Mouse (Mus musculus) erythroid progenitor cell, adult 5-6 weeks (primary cell): ENCODE measurements at regions not wholly inside any gene's neighbourhood (a gene's known extent, or its start where the extent isn't known, plus 50 kb on each side); places are given as distances from the start of the nearest gene placed in this dataset.

ENCODE experiments used
- ATAC-seq: replicated peaks from 2 replicates; pipeline ENCODE4 v1.8.0; 2016; ENCODE audit warnings: moderate number of reproducible peaks, mild to moderate bottlenecking, moderate TSS enrichment, inconsistent platforms; ENCODE audit not compliant: poor library complexity, low FRiP score, severe bottlenecking

- ATAC-seq, result no peak
Observed at GRCm38 (mm10) chr5:111789904-111790303, 56.2 kb downstream of the Gm26897 start.

GRCm38 (mm10) chr5:111790527-111790926 lies 56.8 kb downstream of the Gm26897 start:
- ATAC-seq, result no peak

DNA sequence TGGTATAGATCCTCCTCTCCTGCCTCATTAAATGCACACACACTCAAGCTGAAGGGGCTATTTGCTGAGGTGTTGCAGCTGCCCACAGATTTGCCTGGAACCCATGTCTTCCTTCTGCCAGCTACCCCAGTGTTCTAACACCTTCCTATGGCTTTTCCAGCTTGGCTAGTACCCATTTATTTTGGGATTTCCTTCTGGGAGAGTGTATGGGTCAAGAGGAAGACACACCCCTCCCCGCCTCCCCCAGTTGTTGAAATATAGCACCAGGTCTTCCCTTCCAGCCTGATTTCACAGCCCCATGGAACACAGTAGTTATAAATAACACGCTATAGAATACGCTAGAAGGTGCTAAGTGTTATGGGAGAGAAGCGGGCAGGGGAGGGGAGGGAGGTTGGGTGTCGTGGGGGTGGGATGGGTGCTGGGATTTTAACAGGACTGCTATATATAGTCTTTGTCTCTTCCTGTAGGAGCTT lies 57.4 kb downstream of the Gm26897 start:
- ATAC-seq, result no peak

GRCm38 (mm10) chr5:111792746-111793145 lies 59.0 kb downstream of the Gm26897 start:
- ATAC-seq, result no peak

DNA sequence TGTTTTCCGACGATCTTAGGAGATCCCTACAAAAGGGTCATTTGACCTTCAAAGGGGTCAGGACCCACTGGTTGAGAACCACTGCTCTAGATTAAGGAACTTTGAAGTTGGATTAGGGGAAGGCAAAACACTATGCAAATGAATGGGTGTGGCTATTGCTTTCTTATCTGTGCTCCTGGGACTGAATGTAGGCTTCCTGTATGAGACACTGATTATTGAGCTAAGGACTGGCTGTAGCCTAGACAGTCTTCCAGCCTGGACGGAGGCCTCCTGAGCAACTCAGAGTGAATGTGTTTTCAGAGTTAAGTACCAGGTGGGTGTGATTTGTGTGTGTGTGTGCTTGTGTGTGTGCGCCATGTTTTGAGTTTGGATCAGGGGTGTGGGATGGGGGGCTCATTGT lies 59.5 kb downstream of the Gm26897 start:
- ATAC-seq, result no peak

DNA sequence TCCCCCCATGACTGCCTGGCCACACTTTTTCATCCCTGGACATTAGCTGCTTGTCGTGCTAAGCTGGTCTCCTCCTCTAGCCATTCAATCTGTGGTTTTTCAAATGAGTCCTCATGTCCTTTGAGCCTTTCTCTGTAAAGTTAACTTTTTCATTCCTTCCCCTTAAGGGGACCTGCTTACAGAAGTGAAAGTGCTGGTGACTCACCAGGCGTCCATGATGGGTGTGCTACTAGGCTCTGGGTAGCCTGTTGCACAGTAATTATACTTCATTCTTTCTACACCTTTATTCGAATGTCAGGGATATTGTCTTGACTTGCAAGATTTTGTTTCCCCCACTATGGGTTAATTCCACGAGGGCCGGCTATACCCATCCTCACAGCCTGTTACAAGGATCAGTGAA lies 63.2 kb downstream of the Gm26897 start:
- ATAC-seq, result no peak

- no peak for ATAC-seq
Observed at GRCm38 (mm10) chr5:111799700-111800311, 66.1 kb downstream of the Gm26897 start.

DNA sequence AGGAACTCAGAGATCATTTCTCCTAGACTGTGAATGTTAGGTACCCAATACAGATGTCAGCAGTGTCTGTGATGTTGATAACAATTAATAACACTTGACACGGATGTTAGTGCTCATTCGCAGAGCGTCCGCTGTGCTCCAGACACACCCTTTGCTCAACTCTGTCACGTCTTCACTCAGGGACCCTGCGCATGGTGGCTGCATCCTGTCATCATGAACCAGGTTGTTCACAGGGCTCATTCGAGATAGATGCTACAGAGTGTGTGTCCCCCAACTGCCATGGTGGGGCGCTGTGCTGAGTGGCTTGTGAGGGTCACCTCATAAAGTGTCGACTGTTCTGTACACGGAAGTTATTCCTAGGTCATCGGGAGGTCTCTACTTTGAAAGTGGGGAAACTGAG lies 66.8 kb downstream of the Gm26897 start:
- no peak for ATAC-seq

DNA sequence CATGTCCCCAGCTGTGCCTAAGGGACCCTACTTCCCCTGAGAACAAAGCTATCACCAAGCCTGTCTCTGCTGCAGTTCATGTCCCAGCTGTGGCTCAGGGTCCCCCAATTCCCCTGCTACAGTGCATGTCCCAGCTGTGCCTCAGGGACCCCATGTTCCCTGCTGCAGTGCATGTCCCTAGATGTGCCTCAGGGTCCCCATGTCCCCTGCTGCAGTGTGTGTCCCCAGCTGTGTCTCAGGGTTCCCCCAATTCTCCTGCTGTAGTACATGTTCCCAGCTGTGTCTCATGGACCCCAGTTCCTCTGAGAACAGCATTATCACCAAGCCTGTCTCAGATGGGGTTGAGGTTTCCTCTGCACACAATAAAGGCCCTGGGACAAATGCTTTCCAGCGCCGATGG lies 67.3 kb downstream of the Gm26897 start:
- ATAC-seq, result no peak

DNA sequence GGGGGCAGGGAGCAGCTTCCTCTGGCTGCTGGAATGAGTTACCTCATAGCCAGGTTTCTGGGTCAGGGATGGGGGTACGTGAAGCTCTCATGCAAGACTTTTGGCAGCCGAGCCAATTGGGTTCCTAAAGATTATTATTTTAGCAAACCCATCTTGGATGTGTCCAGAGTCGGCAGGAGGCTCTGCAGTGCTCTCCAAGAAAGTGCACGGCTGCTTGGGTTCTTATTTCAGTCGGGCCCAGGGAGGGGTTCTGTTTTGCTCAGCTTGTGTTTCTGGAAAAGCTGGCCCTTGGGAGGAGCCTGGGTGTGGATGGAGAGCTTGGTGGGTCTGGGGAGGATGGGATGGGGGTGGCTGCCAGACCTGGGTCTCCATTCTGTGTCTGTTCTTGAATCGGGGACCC lies 70.8 kb downstream of the Gm26897 start:
- no peak for ATAC-seq

GRCm38 (mm10) chr5:111805150-111805549 lies 71.4 kb downstream of the Gm26897 start:
- ATAC-seq, result no peak

- no peak for ATAC-seq
Observed at GRCm38 (mm10) chr5:111805761-111806191, 72.1 kb downstream of the Gm26897 start.

GRCm38 (mm10) chr5:111810079-111810808 lies 76.5 kb downstream of the Gm26897 start:
- ATAC-seq, result no peak

DNA sequence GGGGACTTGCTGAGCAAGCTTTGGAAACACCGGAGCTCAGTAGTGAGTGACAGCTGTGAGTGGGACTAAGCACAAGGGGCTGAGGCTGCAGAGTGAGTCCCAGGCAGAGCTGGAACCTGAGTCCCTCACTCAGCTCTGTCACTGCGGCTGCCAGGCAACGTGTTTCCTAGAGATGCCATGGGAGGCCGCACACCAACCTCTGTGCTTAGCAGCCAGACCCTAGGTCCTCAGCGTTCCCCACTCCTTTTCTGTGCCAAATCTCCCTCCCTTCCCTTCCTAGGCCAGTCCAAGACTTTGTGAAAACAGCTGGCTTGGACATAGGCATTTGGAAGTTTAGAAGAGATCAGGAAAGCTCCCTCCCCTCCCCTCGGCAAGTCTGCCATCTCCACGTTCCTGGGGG lies 78.9 kb downstream of the Gm26897 start:
- ATAC-seq, result no peak

DNA sequence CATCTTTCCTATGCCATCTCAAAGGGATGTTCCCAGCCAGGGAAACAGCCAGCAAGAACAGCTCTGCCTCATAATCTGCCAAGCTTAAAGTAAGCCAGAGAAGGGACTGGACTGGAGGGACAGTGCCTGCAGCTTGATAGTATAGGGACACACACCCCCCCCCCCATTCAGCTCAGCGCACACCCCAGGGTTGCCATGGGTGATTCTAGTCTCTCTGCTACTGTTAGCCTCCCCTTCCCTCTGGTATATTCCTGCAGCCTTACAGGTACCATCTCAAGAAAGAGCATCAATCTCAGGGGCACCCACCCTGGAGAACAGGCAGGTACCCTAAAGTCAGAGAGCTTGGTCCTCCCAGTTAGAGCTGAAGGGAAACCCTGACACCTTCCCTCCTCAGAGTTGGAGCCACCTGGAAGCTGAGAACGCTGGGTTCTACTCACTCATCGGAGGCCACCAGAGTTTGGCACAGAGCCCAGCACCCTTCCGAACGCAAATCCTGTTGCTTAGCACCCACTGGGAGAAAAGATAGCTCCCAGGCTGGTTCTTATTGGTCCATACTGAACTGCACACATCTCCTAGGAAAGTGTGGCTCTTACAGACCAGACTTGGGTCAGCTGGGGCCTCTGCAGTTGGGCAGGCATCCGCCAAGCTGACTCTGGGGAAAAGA lies 79.5 kb downstream of the Gm26897 start:
- ATAC-seq, result no peak

DNA sequence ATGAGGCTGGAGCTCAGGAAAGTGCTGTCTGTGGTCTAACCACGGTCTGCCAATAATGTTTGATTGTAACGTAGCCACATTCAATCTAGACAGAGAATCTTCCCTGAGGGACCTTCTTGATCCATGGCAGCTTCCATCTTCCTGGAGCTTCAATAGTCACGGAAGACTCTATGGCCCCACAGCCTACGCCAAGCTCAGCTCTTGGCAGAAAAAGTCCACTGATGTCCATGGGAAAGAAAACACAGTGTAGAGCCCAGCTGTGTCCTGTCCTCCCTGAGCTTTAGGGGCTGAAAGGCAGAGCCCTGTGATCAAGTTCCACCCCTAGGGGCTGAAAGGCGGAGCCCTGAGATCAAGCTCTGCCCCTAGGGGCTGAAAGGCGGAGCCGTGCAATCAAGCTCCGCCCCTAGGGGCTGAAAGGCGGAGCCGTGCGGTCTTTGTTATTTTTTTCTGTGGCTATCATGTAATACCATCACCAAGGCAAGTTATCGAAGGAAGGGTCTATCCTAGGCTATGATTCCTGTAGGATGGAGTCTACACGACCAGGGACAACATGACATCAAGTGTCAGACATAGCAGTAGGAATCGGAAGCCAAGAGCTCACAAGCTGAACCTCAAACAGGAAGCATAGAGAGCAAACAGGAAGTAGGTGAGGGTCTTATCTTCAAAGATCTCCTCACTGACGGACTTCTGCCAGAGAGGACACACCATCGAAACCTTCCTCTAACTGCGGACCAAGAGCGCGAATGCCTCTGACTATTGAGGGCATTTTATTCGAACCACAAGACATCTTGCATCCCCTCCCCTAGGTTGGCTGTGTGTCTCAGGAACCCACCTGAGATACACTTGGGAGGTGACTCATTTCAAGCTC lies 81.4 kb downstream of the Gm26897 start:
- ATAC-seq, result no peak

GRCm38 (mm10) chr5:111820963-111821362 lies 87.2 kb downstream of the Gm26897 start:
- no peak for ATAC-seq

- ATAC-seq, result no peak
Observed at GRCm38 (mm10) chr5:111822882-111823281, 89.2 kb downstream of the Gm26897 start.

DNA sequence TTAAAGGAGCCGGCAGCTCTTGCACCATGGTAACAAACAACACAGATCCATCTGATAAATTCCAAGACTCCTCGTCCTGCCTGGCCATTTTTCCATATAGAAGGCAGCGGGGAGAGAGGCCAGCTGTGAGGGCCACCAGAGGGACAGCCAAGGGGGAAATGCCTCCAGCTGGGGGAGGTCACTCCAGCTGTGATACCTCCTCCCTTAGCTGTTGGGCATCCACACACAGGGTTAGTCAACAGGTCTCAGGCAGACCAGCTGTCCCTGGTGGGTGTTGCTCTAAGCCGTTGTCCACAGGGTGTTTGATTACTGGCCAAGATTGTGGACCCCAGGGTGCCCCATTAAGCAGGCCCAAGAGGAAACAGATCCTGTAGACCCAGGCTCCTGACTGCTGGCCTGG lies 89.7 kb downstream of the Gm26897 start:
- ATAC-seq, result no peak

GRCm38 (mm10) chr5:111823842-111824241 lies 90.1 kb downstream of the Gm26897 start:
- no peak for ATAC-seq
